Mouse (Mus musculus) layer of hippocampus, adult 8-10 months (tissue): ENCODE results near the gene Jak2. TPM values are rescaled to one million over a fixed set of nuclear protein-coding genes. Genes with fewer than 3 reads are reported as not detected.

Experiments
- DNase-seq, 2 experiments: peaks; one replicate each; pipeline ENCODE4 v3.0.0; 2022; ENCODE audit warnings: low spot score in 2 of 2
- total RNA-seq, 4 experiments: library from RNA; stranded (reverse); gene quantifications; 2 replicates each; pipeline ENCODE4 v1.2.4; 2022

Gene Jak2
- total RNA-seq, 4 experiments from 2014 or later: 30.1 to 33.5 (median 31.4) TPM

- DNase-seq: no peak
Measured at GRCm38 (mm10) chr19:29252831-29253545, 1.4 kb downstream of the Jak2 start.

GRCm38 (mm10) chr19:29253728-29254127, 2.1 kb downstream of the Jak2 start:
- DNase-seq: peak; percentile 69 to 81

GRCm38 (mm10) chr19:29254671-29255070, 3.0 kb downstream of the Jak2 start:
- DNase-seq: no peak

- no peak for DNase-seq
Measured at GRCm38 (mm10) chr19:29255327-29256027, 3.8 kb downstream of the Jak2 start.

- no peak for DNase-seq
Measured at GRCm38 (mm10) chr19:29261638-29262037, 10.0 kb downstream of the Jak2 start.

- DNase-seq: no peak
Measured at GRCm38 (mm10) chr19:29263492-29263891, 11.9 kb downstream of the Jak2 start.

GRCm38 (mm10) chr19:29265538-29265937, 13.9 kb downstream of the Jak2 start:
- peak; percentile 46 to 53 for DNase-seq

GRCm38 (mm10) chr19:29267075-29267868, 15.6 kb downstream of the Jak2 start:
- no peak for DNase-seq

GRCm38 (mm10) chr19:29268788-29269321, 17.2 kb downstream of the Jak2 start:
- DNase-seq: no peak

GRCm38 (mm10) chr19:29270226-29270625, 18.6 kb downstream of the Jak2 start:
- no peak for DNase-seq

GRCm38 (mm10) chr19:29271147-29271578, 19.5 kb downstream of the Jak2 start:
- peak in 1 of 2 experiments; percentile 52 for DNase-seq

GRCm38 (mm10) chr19:29272011-29272809, 20.6 kb downstream of the Jak2 start:
- DNase-seq: no peak

- no peak for DNase-seq
Measured at GRCm38 (mm10) chr19:29276414-29276813, 24.8 kb downstream of the Jak2 start.

- DNase-seq: no peak
Measured at GRCm38 (mm10) chr19:29278944-29279587, 27.4 kb downstream of the Jak2 start.

- no peak for DNase-seq
Measured at GRCm38 (mm10) chr19:29285451-29285869, 33.8 kb downstream of the Jak2 start.

- no peak for DNase-seq
Measured at GRCm38 (mm10) chr19:29287863-29288262, 36.2 kb downstream of the Jak2 start.

- no peak for DNase-seq
Measured at GRCm38 (mm10) chr19:29291532-29291931, 39.9 kb downstream of the Jak2 start.

GRCm38 (mm10) chr19:29292546-29292945, 40.9 kb downstream of the Jak2 start:
- DNase-seq: no peak

GRCm38 (mm10) chr19:29294756-29295155, 43.1 kb downstream of the Jak2 start:
- no peak for DNase-seq

- no peak for DNase-seq
Measured at GRCm38 (mm10) chr19:29296166-29296565, 44.5 kb downstream of the Jak2 start.
